Mouse (Mus musculus) G1E (cell line): Measurements from ENCODE around the gene Acsl6. TPM values are rescaled to one million over a fixed set of nuclear protein-coding genes. Genes with fewer than 3 reads are reported as not detected.

Experiments
- ATAC-seq: 2 replicates; pipeline ENCODE4 v1.8.0; 2016; ENCODE audit warnings: mild to moderate bottlenecking; ENCODE audit not compliant: insufficient number of reproducible peaks, poor library complexity, low FRiP score, severe bottlenecking; ENCODE audit errors: extremely low read depth
- DNase-seq: peaks from one replicate; pipeline ENCODE4 v3.0.0; 2012; ENCODE audit warnings: low spot score
- H3K27me3 ChIP-seq: 2 replicates; pipeline ENCODE4 v1.6.1; 2012; ENCODE audit warnings: mild to moderate bottlenecking, low read length, inconsistent platforms; ENCODE audit not compliant: insufficient read depth
- H3K36me3 ChIP-seq: replicated peaks from 2 replicates; pipeline ENCODE3; 2012; ENCODE audit warnings: mild to moderate bottlenecking, inconsistent platforms
- H3K4me1 ChIP-seq: 2 replicates; pipeline ENCODE4 v1.6.1; 2012; ENCODE audit warnings: low read depth, low read length, inconsistent platforms, mixed read lengths; ENCODE audit not compliant: insufficient read depth
- H3K4me3 ChIP-seq: 2 replicates; pipeline ENCODE4 v1.5.1; 2012; ENCODE audit warnings: low read depth, mild to moderate bottlenecking, inconsistent platforms, low read length, moderate library complexity, mixed read lengths
- H3K9me3 ChIP-seq: replicated peaks from 2 replicates; pipeline ENCODE4 v1.6.1; 2012; ENCODE audit warnings: inconsistent platforms
- CTCF ChIP-seq: IDR thresholded peaks from 2 replicates; pipeline ENCODE4 v1.5.1; 2012; ENCODE audit warnings: low read depth, low read length, inconsistent platforms, mixed read lengths
- GATA1 ChIP-seq: IDR thresholded peaks from 2 replicates; pipeline ENCODE4 v1.6.1; 2012; ENCODE audit warnings: borderline replicate concordance, low read length, inconsistent platforms, mixed read lengths
- GATA2 ChIP-seq: IDR thresholded peaks from 2 replicates; pipeline ENCODE4 v1.6.1; 2012; ENCODE audit warnings: low read depth, low read length, inconsistent platforms, borderline replicate concordance
- POLR2AphosphoS5 ChIP-seq: IDR thresholded peaks from 2 replicates; pipeline ENCODE4 v1.6.1; 2012; ENCODE audit warnings: low read depth, low read length, inconsistent platforms; ENCODE audit not compliant: insufficient replicate concordance
- TAL1 ChIP-seq: conservative IDR thresholded peaks from 2 replicates; pipeline ENCODE4 v1.6.1; 2012; ENCODE audit warnings: low read depth, low read length, inconsistent platforms, mixed read lengths
- polyA plus RNA-seq: library from polyadenylated mRNA; stranded (reverse); fragments of >175 nt; gene quantifications from 2 replicates; pipeline ENCODE4 v1.2.3, GENCODE M21; 2012
- total RNA-seq, 2 experiments: library from RNA; stranded (forward) in 1 of 2; stranded (reverse) in 1 of 2; fragments of 200-1000 nt in 1 of 2; fragments of >200 nt in 1 of 2; fragmentation: Nextera tagmentation in 1 of 2; gene quantifications; 2 replicates each; pipeline ENCODE4 v1.2.3; 2014 to 2017

The Acsl6 gene
- total and polyA plus RNA-seq, 3 experiments = 0.11 TPM; not detected in 2

GRCm38 (mm10) chr11:54313391-54314360, 10.1 kb downstream of the Acsl6 start:
- TF ChIP-seq CTCF = no peak
- no peak for TF ChIP-seq GATA1
- no peak for TF ChIP-seq GATA2
- TF ChIP-seq TAL1 = no peak
- no peak for TF ChIP-seq POLR2AphosphoS5
- DNase-seq (no peak), ATAC-seq (no peak)
- Histone ChIP-seq H3K36me3 (no peaks in the 10 kb centered on the region), H3K27me3 (peaks cover 6% of the 10 kb centered on the region; the same call in 1 of the 2 replicates), H3K9me3 (no peaks in the 10 kb centered on the region), H3K4me1 (no peaks in the 10 kb centered on the region), H3K4me3 (no peak overlapping the region)

DNA sequence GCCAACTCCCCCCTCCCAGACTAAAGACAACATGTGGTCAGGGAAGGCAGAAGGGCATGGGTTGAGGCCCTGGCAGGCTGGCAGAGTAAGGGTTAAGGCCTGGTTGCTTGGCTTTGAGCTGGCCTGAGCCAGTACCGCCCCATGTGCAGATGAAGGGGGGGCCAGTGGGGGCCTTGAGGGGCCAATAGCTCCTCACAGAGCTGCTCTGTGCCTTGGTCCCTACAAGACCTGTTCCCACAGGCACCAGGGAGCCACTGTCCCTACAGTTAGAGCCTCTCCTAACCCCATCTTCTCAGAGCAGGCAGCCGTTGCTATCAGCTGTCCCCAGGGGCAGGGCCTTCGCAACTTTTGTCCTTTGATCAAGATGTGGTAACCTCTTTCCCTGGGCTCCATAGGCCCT, 11.1 kb downstream of the Acsl6 start:
- DNase-seq (no peak), ATAC-seq (no peak)
- TF ChIP-seq TAL1 (no peak), GATA1 (no peak), POLR2AphosphoS5 (no peak), CTCF (no peak), GATA2 (no peak)
- Histone ChIP-seq H3K4me1 (no peaks in the 10 kb centered on the region), H3K9me3 (no peaks in the 10 kb centered on the region), H3K27me3 (peaks cover 6% of the 10 kb centered on the region; the same call in 1 of the 2 replicates), H3K36me3 (no peaks in the 10 kb centered on the region), H3K4me3 (no peak overlapping the region)

- Histone ChIP-seq H3K36me3 (no peaks in the 10 kb centered on the region), H3K27me3 (peaks cover 4% of the 10 kb centered on the region; the same call in 1 of the 2 replicates), H3K4me3 (no peak overlapping the region), H3K9me3 (no peaks in the 10 kb centered on the region), H3K4me1 (no peaks in the 10 kb centered on the region)
- ATAC-seq (no peak), DNase-seq (no peak)
- no peak for TF ChIP-seq TAL1
- TF ChIP-seq CTCF = no peak
- no peak for TF ChIP-seq POLR2AphosphoS5
- no peak for TF ChIP-seq GATA2
- no peak for TF ChIP-seq GATA1
Measured at GRCm38 (mm10) chr11:54315336-54315735, 11.7 kb downstream of the Acsl6 start.

DNA sequence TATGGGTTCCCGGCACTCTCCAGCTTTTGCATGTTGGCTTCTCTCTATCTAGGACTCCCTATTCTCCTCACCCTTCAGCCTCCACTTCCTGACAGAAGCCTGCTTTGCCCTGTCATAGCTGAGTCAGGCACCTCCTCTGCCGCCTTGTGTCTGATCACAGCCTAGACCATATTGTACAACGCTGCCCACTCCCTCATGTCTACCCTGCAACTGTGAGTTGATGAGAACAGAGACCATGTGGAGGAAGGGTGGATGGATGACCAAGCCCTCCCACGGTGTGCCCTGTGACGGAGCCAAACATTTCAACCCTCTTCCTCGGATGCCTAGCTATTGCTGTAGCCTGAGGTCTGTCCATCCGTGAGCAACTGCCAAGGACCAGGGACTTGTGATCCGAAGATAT, 13.8 kb downstream of the Acsl6 start:
- H3K4me1 ChIP-seq = no peaks in the 10 kb centered on the region

DNA sequence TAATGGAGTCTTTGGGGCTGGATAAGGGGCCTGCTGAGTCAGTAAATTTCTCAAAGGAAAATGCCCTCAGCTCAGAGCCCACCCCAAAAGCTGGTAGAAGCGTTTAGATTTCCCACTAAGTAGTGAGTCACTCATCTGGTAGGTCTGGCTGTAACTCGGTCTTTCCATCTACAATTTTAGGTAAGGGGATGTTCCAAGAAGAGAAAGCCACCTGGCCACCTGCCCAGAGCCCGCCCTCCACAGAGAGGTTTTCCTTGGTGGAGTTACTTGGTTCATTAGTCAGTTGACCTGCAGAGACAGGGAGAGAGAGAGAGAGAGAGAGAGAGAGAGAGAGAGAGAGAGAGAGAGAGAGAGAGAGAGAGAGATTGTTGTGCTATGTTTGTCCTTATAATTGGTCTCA, 14.2 kb downstream of the Acsl6 start:
- Histone ChIP-seq H3K4me1 (no peaks in the 10 kb centered on the region), H3K27me3 (peaks cover 4% of the 10 kb centered on the region; the same call in 1 of the 2 replicates), H3K9me3 (no peaks in the 10 kb centered on the region), H3K36me3 (no peaks in the 10 kb centered on the region), H3K4me3 (no peak overlapping the region)
- DNase-seq (no peak), ATAC-seq (no peak)
- TF ChIP-seq POLR2AphosphoS5 = no peak
- no peak for TF ChIP-seq GATA1
- no peak for TF ChIP-seq TAL1
- no peak for TF ChIP-seq CTCF
- no peak for TF ChIP-seq GATA2

More for the DNA sequence above, 13.8 kb downstream of the Acsl6 start:
- no peak for TF ChIP-seq GATA1
- no peak for TF ChIP-seq GATA2
- no peak for TF ChIP-seq POLR2AphosphoS5
- no peak for TF ChIP-seq TAL1
- no peak for TF ChIP-seq CTCF
- no peak for ATAC-seq
- Histone ChIP-seq H3K27me3 (peaks cover 4% of the 10 kb centered on the region; the same call in 1 of the 2 replicates), H3K4me3 (no peak overlapping the region), H3K9me3 (no peaks in the 10 kb centered on the region), H3K36me3 (no peaks in the 10 kb centered on the region)
- no peak for DNase-seq

DNA sequence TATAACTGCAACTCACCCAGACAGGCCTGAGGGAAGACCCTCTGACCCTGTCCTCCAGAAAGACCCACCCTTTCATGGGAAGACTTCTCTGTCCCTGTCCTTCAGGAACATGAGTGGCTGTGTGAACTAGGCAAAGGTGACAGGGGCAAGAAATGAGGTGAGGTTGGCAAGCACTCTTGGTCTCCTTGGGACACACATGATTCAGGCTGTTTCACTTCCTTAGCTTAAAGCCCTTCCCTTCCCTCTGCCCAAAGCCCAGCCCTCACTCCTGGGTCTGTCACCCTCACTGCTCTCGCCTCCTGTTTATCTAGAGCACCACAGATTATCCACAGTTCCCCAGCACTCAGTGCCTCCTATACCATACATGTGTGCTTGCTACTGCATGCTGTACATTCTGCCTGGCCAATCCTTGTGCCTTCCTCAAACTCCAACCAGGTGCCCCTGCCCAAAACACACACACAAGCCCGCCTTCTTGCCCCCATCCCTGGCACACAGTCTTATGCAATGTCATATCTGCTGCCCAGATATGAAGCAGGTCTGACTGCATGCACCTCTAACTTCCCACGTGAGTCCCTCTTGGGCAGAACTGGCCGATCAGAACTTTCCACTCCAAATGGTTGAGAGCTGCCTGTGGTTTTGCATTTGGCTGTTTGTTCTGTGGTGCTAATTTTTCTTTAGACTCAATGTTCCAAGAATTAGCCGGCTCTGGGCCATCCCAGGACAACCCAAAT, 18.4 kb downstream of the Acsl6 start:
- H3K36me3 ChIP-seq = no peaks in the 10 kb centered on the region
- TF ChIP-seq TAL1 (no peak), POLR2AphosphoS5 (no peak), GATA2 (no peak), CTCF (no peak), GATA1 (no peak)
- H3K4me1 ChIP-seq = no peaks in the 10 kb centered on the region; the same call in 1 of the 2 replicates
- H3K4me3 ChIP-seq = no peak overlapping the region
- DNase-seq (no peak), ATAC-seq (no peak)
- H3K27me3 ChIP-seq = peaks cover 3% of the 10 kb centered on the region; the same call in 1 of the 2 replicates
- H3K9me3 ChIP-seq = no peaks in the 10 kb centered on the region
